Mouse (Mus musculus) embryonic facial prominence, embryonic 10.5 days (tissue): ENCODE measurements around the gene Acad12. TPM values are rescaled to one million over a fixed set of nuclear protein-coding genes. Genes with fewer than 3 reads are reported as not detected.
"Not testable (repeated sequence)": the region's sequence is repeated elsewhere in the genome, so short reads cannot be mapped to it uniquely, and the experiment has no call there.

Experiments
- DNase-seq: peaks from one replicate; pipeline ENCODE4 v3.0.0-alpha.2; 2017; ENCODE audit warnings: low spot score
- H3K27ac ChIP-seq: fragments of 300-500 bp; sonication (generic); replicated peaks from 2 replicates; pipeline ENCODE4 v1.5.1; 2016; ENCODE audit warnings: mild to moderate bottlenecking
- H3K27me3 ChIP-seq: fragments of 300-500 bp; sonication (generic); replicated peaks from 2 replicates; pipeline ENCODE4 v1.6.1; 2016; ENCODE audit warnings: low read depth, mild to moderate bottlenecking; ENCODE audit not compliant: poor library complexity, severe bottlenecking
- H3K36me3 ChIP-seq: fragments of 300-500 bp; sonication (generic); replicated peaks from 2 replicates; pipeline ENCODE4 v1.6.1; 2016; ENCODE audit warnings: mild to moderate bottlenecking, moderate library complexity
- H3K4me1 ChIP-seq: fragments of 300-500 bp; sonication (generic); 2 replicates; pipeline ENCODE4 v1.6.1; 2016
- H3K4me3 ChIP-seq: fragments of 300-500 bp; sonication (generic); 2 replicates; pipeline ENCODE4 v1.5.1; 2016; ENCODE audit warnings: mild to moderate bottlenecking, moderate library complexity
- H3K9me3 ChIP-seq: fragments of 300-500 bp; sonication (generic); 2 replicates; pipeline ENCODE4 v1.6.1; 2016; ENCODE audit warnings: mild to moderate bottlenecking
- WGBS: fragments of 180-500 bp; shearing (Covaris S2); methylation state at CpG from one replicate; pipeline ENCODE4 v1.1.7; 2016; 5-methylcytosine and 5-hydroxymethylcytosine counted together
- polyA plus RNA-seq: library from polyadenylated mRNA; unstranded; fragments of >200 nt; fragmentation: Nextera tagmentation; extraction: Ambion mirVana; gene quantifications from 2 replicates; pipeline ENCODE4 v1.2.1, GENCODE M21; 2016

Gene Acad12
- polyA plus RNA-seq = 1.7 and 2.6 TPM in 2 replicates

GRCm38 (mm10) chr5:121618592-121619513 is at the start of gene Acad12:
Gene Acad12 (minus strand): TSS chr5:121618938.
- Histone ChIP-seq H3K4me1 (peaks cover 16% of the 10 kb centered on the region), H3K9me3 (no peaks in the 10 kb centered on the region), H3K27me3 (no peaks in the 10 kb centered on the region), H3K27ac (peak within 1 kb of the TSS; percentile 88), H3K36me3 (no peaks in the 10 kb centered on the region; the same call in 1 of the 2 replicates), H3K4me3 (peak within 1 kb of the TSS; percentile 83)
- WGBS = 1% methylated on average over 58 of the region's 58 CpGs
- peak; percentile 95 for DNase-seq

- H3K36me3 ChIP-seq = peaks cover 97% of the 10 kb centered on the region
- 74% methylated on average over 6 of the region's 6 CpGs for WGBS
These were observed 49.7 kb upstream of the Acad12 start for GRCm38 (mm10) chr5:121668411-121668810.

GRCm38 (mm10) chr5:121667067-121667466 is 48.3 kb upstream of the Acad12 start:
- WGBS = 89% methylated on average over 4 of the region's 4 CpGs
- Histone ChIP-seq H3K9me3 (no peaks in the 10 kb centered on the region), H3K36me3 (peaks cover 97% of the 10 kb centered on the region), H3K4me3 (no peak overlapping the region), H3K27ac (no peak overlapping the region), H3K27me3 (no peaks in the 10 kb centered on the region), H3K4me1 (0 out of 2 replicates have a peak, but pooled peaks cover 3% of the 10 kb centered on the region)
- DNase-seq = no peak

More at GRCm38 (mm10) chr5:121668411-121668810, 49.7 kb upstream of the Acad12 start:
- Histone ChIP-seq H3K9me3 (no peaks in the 10 kb centered on the region), H3K4me1 (0 out of 2 replicates have a peak, but pooled peaks cover 3% of the 10 kb centered on the region), H3K27ac (no peak overlapping the region), H3K27me3 (no peaks in the 10 kb centered on the region), H3K4me3 (no peak overlapping the region)
- DNase-seq = no peak

GRCm38 (mm10) chr5:121664971-121665370 is 46.2 kb upstream of the Acad12 start:
- 95% methylated on average over 9 of the region's 9 CpGs for WGBS
- H3K9me3 ChIP-seq = no peaks in the 10 kb centered on the region
- peaks cover 21% of the 10 kb centered on the region for H3K4me1 ChIP-seq
- H3K4me3 ChIP-seq = no peak overlapping the region
- peaks cover 79% of the 10 kb centered on the region for H3K36me3 ChIP-seq
- DNase-seq = no peak
- H3K27me3 ChIP-seq = no peaks in the 10 kb centered on the region
- no peak overlapping the region for H3K27ac ChIP-seq

GRCm38 (mm10) chr5:121664078-121664477 is 45.3 kb upstream of the Acad12 start:
- no peaks in the 10 kb centered on the region for H3K27me3 ChIP-seq
- no peak overlapping the region for H3K27ac ChIP-seq
- no peaks in the 10 kb centered on the region for H3K9me3 ChIP-seq
- peaks cover 27% of the 10 kb centered on the region for H3K4me1 ChIP-seq
- H3K4me3 ChIP-seq = no peak overlapping the region
- WGBS = 89% methylated on average over 6 of the region's 6 CpGs
- no peak for DNase-seq
- peaks cover 70% of the 10 kb centered on the region for H3K36me3 ChIP-seq

- no peak for DNase-seq
- no peak overlapping the region for H3K4me3 ChIP-seq
- peaks cover 64% of the 10 kb centered on the region for H3K36me3 ChIP-seq
- WGBS = 87% methylated on average over 8 of the region's 8 CpGs
- no peaks in the 10 kb centered on the region for H3K9me3 ChIP-seq
- no peaks in the 10 kb centered on the region for H3K27me3 ChIP-seq
- peaks cover 26% of the 10 kb centered on the region for H3K4me1 ChIP-seq
- no peak overlapping the region for H3K27ac ChIP-seq
These were observed 44.7 kb upstream of the Acad12 start for GRCm38 (mm10) chr5:121663456-121663855.

GRCm38 (mm10) chr5:121661494-121661893 is 42.8 kb upstream of the Acad12 start:
- Histone ChIP-seq H3K27me3 (no peaks in the 10 kb centered on the region), H3K4me3 (peak overlapping the region; percentile 96), H3K4me1 (peaks cover 24% of the 10 kb centered on the region), H3K27ac (no peak overlapping the region), H3K36me3 (peaks cover 44% of the 10 kb centered on the region), H3K9me3 (no peaks in the 10 kb centered on the region)
- DNase-seq = no peak
- 90% methylated on average over 5 of the region's 5 CpGs for WGBS

GRCm38 (mm10) chr5:121660897-121661254 is 42.1 kb upstream of the Acad12 start:
- Histone ChIP-seq H3K9me3 (no peaks in the 10 kb centered on the region), H3K4me1 (peaks cover 24% of the 10 kb centered on the region), H3K27ac (peak overlapping the region; percentile 85), H3K27me3 (no peaks in the 10 kb centered on the region), H3K36me3 (peaks cover 38% of the 10 kb centered on the region), H3K4me3 (peak overlapping the region; percentile 96)
- under 1% methylated on average over 26 of the region's 26 CpGs for WGBS
- DNase-seq = no peak

GRCm38 (mm10) chr5:121660059-121660896 is 41.5 kb upstream of the Acad12 start, which contains the start of the genes Acad10 and Brap:
Gene Acad10 (minus strand): TSS chr5:121660514.
Gene Brap (plus strand): TSS chr5:121660563.
- Histone ChIP-seq H3K27me3 (no peaks in the 10 kb centered on the region), H3K27ac (peak within 1 kb of the TSS; percentile 85), H3K36me3 (peaks cover 34% of the 10 kb centered on the region), H3K4me3 (peak within 1 kb of the TSS; percentile 96), H3K9me3 (no peaks in the 10 kb centered on the region), H3K4me1 (peaks cover 24% of the 10 kb centered on the region)
- 2% methylated on average over 85 of the region's 85 CpGs for WGBS
- DNase-seq = peak; percentile 98

- WGBS = 91% methylated on average over 6 of the region's 6 CpGs
- not testable (repeated sequence) for H3K27ac ChIP-seq, H3K27me3 ChIP-seq, DNase-seq, H3K9me3 ChIP-seq, H3K4me3 ChIP-seq, H3K36me3 ChIP-seq
- peaks cover 24% of the 10 kb centered on the region for H3K4me1 ChIP-seq
These were observed 38.9 kb upstream of the Acad12 start for GRCm38 (mm10) chr5:121657656-121658055.

- 78% methylated on average over 6 of the region's 6 CpGs for WGBS
- H3K4me3 ChIP-seq, H3K36me3 ChIP-seq, H3K9me3 ChIP-seq, DNase-seq, H3K27ac ChIP-seq, H3K27me3 ChIP-seq: not testable (repeated sequence)
- H3K4me1 ChIP-seq = peaks cover 23% of the 10 kb centered on the region
These were observed 38.1 kb upstream of the Acad12 start for GRCm38 (mm10) chr5:121656866-121657265.

- 86% methylated on average over 4 of the region's 4 CpGs for WGBS
- no peak for DNase-seq
- H3K4me1 ChIP-seq = peaks cover 3% of the 10 kb centered on the region; the same call in 1 of the 2 replicates
- H3K27ac ChIP-seq = no peak overlapping the region
- no peak overlapping the region for H3K4me3 ChIP-seq
- no peaks in the 10 kb centered on the region for H3K27me3 ChIP-seq
- H3K36me3 ChIP-seq = no peaks in the 10 kb centered on the region
- H3K9me3 ChIP-seq = no peaks in the 10 kb centered on the region
These were observed 35.8 kb upstream of the Acad12 start for GRCm38 (mm10) chr5:121654526-121654925.
